Mouse (Mus musculus): ENCODE measurements around the gene Rpl41.

- no peak for TF ChIP-seq POLR2A (IDR thresholded peaks at IDR 0.05; ENCODE audit: control insufficient read depth, extremely low read depth, insufficient read depth, low read length, poor library complexity)
- no peak for TF ChIP-seq CTCF (IDR thresholded peaks at IDR 0.05; ENCODE audit: borderline replicate concordance, control insufficient read depth, extremely low read depth, insufficient read depth, low read length, poor library complexity)
Observed at GRCm38 (mm10) chr10:128499116-128499671, 49.9 kb downstream of the Rpl41 start.

Measured in thymus, adult 2 months (tissue).